Mouse (Mus musculus) heart, postnatal 0 days (tissue): ENCODE results near the gene Gm47996. TPM values are rescaled to one million over a fixed set of nuclear protein-coding genes. Genes with fewer than 3 reads are reported as not detected.
"Not testable (repeated sequence)": the region's sequence is repeated elsewhere in the genome, so short reads cannot be mapped to it uniquely, and the experiment has no call there.

Experiments
- ATAC-seq: fragments of 200-750 bp; cut with Nextera tagmentation; 2 replicates; pipeline ENCODE4 v1.8.0; 2017; ENCODE audit warnings: low read depth, moderate number of reproducible peaks, moderate library complexity; ENCODE audit not compliant: insufficient read depth
- DNase-seq: peaks from one replicate; pipeline ENCODE4 v3.0.0-alpha.2; 2016; ENCODE audit warnings: low spot score
- H3K27ac ChIP-seq: fragments of 300-500 bp; sonication (generic); 2 replicates; pipeline ENCODE4 v1.5.1; 2014; ENCODE audit warnings: low read depth, mild to moderate bottlenecking
- H3K27me3 ChIP-seq: fragments of 300-500 bp; sonication (generic); 2 replicates; pipeline ENCODE4 v1.6.1; 2014; ENCODE audit warnings: low read length, mixed read lengths; ENCODE audit not compliant: control insufficient read depth, insufficient read depth
- H3K36me3 ChIP-seq: fragments of 300-500 bp; sonication (generic); replicated peaks from 2 replicates; pipeline ENCODE4 v1.6.1; 2014; ENCODE audit warnings: low read length, mixed read lengths; ENCODE audit not compliant: control insufficient read depth, insufficient read depth
- H3K4me1 ChIP-seq: fragments of 300-500 bp; sonication (generic); 2 replicates; pipeline ENCODE4 v1.6.1; 2014; ENCODE audit warnings: antibody characterized with exemption; ENCODE audit not compliant: control insufficient read depth, insufficient read depth
- H3K4me2 ChIP-seq: fragments of 300-500 bp; sonication (generic); 2 replicates; pipeline ENCODE4 v1.6.1; 2014; ENCODE audit warnings: low read depth, mild to moderate bottlenecking, low read length, moderate library complexity
- H3K4me3 ChIP-seq: fragments of 300-500 bp; sonication (generic); 2 replicates; pipeline ENCODE4 v1.5.1; 2014; ENCODE audit warnings: low read depth, low read length
- H3K9ac ChIP-seq: fragments of 300-500 bp; sonication (generic); replicated peaks from 2 replicates; pipeline ENCODE4 v1.6.1; 2014; ENCODE audit warnings: low read depth, low read length, mixed read lengths
- H3K9me3 ChIP-seq: fragments of 300-500 bp; sonication (generic); replicated peaks from 2 replicates; pipeline ENCODE4 v1.6.1; 2016; ENCODE audit warnings: low read length; ENCODE audit not compliant: control insufficient read depth
- CTCF ChIP-seq: IDR thresholded peaks from 2 replicates; pipeline ENCODE4 v1.5.1; 2016; ENCODE audit warnings: antibody characterized with exemption, control low read depth, low read depth
- EP300 ChIP-seq: IDR thresholded peaks from 2 replicates; pipeline ENCODE4 v1.6.1; 2016; ENCODE audit warnings: antibody characterized with exemption, low read depth
- WGBS: fragments of 180-500 bp; shearing (Covaris S2); extraction: QIAGEN DNeasy Blood & Tissue Kit; methylation state at CpG from one replicate; pipeline ENCODE4 v1.1.7; 2014; 5-methylcytosine and 5-hydroxymethylcytosine counted together
- polyA plus RNA-seq: library from polyadenylated mRNA; unstranded; fragments of >200 nt; fragmentation: Nextera tagmentation; extraction: Ambion mirVana; gene quantifications from 2 replicates; pipeline ENCODE4 v1.2.1, GENCODE M21; 2015
- total RNA-seq: library from RNA; depleted of rRNA; stranded (reverse); fragments of >200 nt; gene quantifications from 2 replicates; pipeline ENCODE4 v1.2.3, GENCODE M21; 2014; ENCODE audit warnings: low replicate concordance

Gm47996 gene
- total and polyA plus RNA-seq, 2 experiments from 2014 or later, result not detected

GRCm38 (mm10) chr1:151177030-151177936 lies 32.6 kb upstream of the Gm47996 start:
- ATAC-seq, result peak; percentile 66
- WGBS, result 22% methylated on average over 10 of the region's 10 CpGs
- Histone ChIP-seq H3K9ac (no peak overlapping the region), H3K4me2 (peak overlapping the region; percentile 37; the same call in 1 of the 2 replicates), H3K36me3 (no peaks in the 10 kb centered on the region), H3K27me3 (no peaks in the 10 kb centered on the region), H3K9me3 (no peaks in the 10 kb centered on the region), H3K4me1 (0 out of 2 replicates have a peak, but pooled peaks cover 7% of the 10 kb centered on the region), H3K4me3 (peak overlapping the region; percentile 14; the same call in 1 of the 2 replicates), H3K27ac (no peak overlapping the region)
- no peak for TF ChIP-seq CTCF
- TF ChIP-seq EP300, result no peak
- DNase-seq, result peak; percentile 43

GRCm38 (mm10) chr1:151177937-151178271 lies 32.0 kb upstream of the Gm47996 start:
- no peaks in the 10 kb centered on the region for H3K27me3 ChIP-seq
- ATAC-seq (no peak), DNase-seq (no peak)
- TF ChIP-seq EP300 (no peak), CTCF (no peak)
- no peak overlapping the region for H3K9ac ChIP-seq
- no peaks in the 10 kb centered on the region for H3K9me3 ChIP-seq
- 31% methylated on average over 4 of the region's 4 CpGs for WGBS
- H3K4me2 ChIP-seq, result peak overlapping the region; percentile 37; the same call in 1 of the 2 replicates
- H3K27ac ChIP-seq, result no peak overlapping the region
- H3K36me3 ChIP-seq, result no peaks in the 10 kb centered on the region
- H3K4me1 ChIP-seq, result 0 out of 2 replicates have a peak, but pooled peaks cover 7% of the 10 kb centered on the region
- peak overlapping the region; percentile 14; the same call in 1 of the 2 replicates for H3K4me3 ChIP-seq

GRCm38 (mm10) chr1:151178505-151179083 lies 31.3 kb upstream of the Gm47996 start:
- Histone ChIP-seq H3K9ac (no peak overlapping the region), H3K36me3 (no peaks in the 10 kb centered on the region), H3K4me1 (0 out of 2 replicates have a peak, but pooled peaks cover 7% of the 10 kb centered on the region), H3K4me3 (no peak overlapping the region), H3K27ac (no peak overlapping the region), H3K9me3 (no peaks in the 10 kb centered on the region), H3K27me3 (no peaks in the 10 kb centered on the region), H3K4me2 (no peak overlapping the region)
- no peak for ATAC-seq
- TF ChIP-seq CTCF (no peak), EP300 (no peak)
- WGBS, result 82% methylated on average over 2 of the region's 2 CpGs
- no peak for DNase-seq

- ATAC-seq (no peak), DNase-seq (no peak)
- Histone ChIP-seq H3K27me3 (no peaks in the 10 kb centered on the region), H3K4me3 (no peak overlapping the region), H3K4me2 (no peak overlapping the region), H3K27ac (no peak overlapping the region), H3K9me3 (no peaks in the 10 kb centered on the region), H3K9ac (no peak overlapping the region), H3K4me1 (0 out of 2 replicates have a peak, but pooled peaks cover 7% of the 10 kb centered on the region), H3K36me3 (no peaks in the 10 kb centered on the region)
- 70% methylated on average over 2 of the region's 2 CpGs for WGBS
- TF ChIP-seq CTCF (no peak), EP300 (no peak)
These were observed 29.8 kb upstream of the Gm47996 start for GRCm38 (mm10) chr1:151180167-151180566.

- H3K4me1 ChIP-seq, H3K27me3 ChIP-seq, DNase-seq: not testable (repeated sequence)
These were observed 27.7 kb upstream of the Gm47996 start, which contains the start of gene Gm47985 for GRCm38 (mm10) chr1:151182266-151182665. Gm47985 (plus strand) TSS chr1:151182537.

GRCm38 (mm10) chr1:151186186-151186585 lies 23.7 kb upstream of the Gm47996 start:
- 78% methylated on average over 3 of the region's 3 CpGs for WGBS
- not testable (repeated sequence) for H3K27me3 ChIP-seq, H3K36me3 ChIP-seq, H3K9me3 ChIP-seq, H3K27ac ChIP-seq, H3K4me3 ChIP-seq, H3K9ac ChIP-seq, H3K4me2 ChIP-seq, DNase-seq, H3K4me1 ChIP-seq, ATAC-seq

More at GRCm38 (mm10) chr1:151182266-151182665, 27.7 kb upstream of the Gm47996 start, which contains the start of gene Gm47985:
- not testable (repeated sequence) for ATAC-seq, H3K4me2 ChIP-seq, H3K4me3 ChIP-seq, H3K27ac ChIP-seq, H3K9me3 ChIP-seq, H3K9ac ChIP-seq, H3K36me3 ChIP-seq
- WGBS, result no CpG with 5 or more reads among the region's 7 CpGs

GRCm38 (mm10) chr1:151186879-151187424 lies 23.0 kb upstream of the Gm47996 start:
- not testable (repeated sequence) for DNase-seq, H3K4me2 ChIP-seq, H3K36me3 ChIP-seq, H3K27me3 ChIP-seq, H3K4me1 ChIP-seq, H3K27ac ChIP-seq, ATAC-seq, H3K9ac ChIP-seq, H3K9me3 ChIP-seq, H3K4me3 ChIP-seq
- WGBS, result 54% methylated on average over 4 of the region's 4 CpGs
